Mouse (Mus musculus) brown adipose tissue, adult 24 weeks (tissue): ENCODE results near the gene Hoxc6. TPM values are rescaled to one million over a fixed set of nuclear protein-coding genes. Genes with fewer than 3 reads are reported as not detected.

ENCODE experiments used
- H3K27ac ChIP-seq: fragments of 200-500 bp; replicated peaks from 2 replicates; pipeline ENCODE4 v1.5.1; 2012; ENCODE audit warnings: low read depth, mild to moderate bottlenecking, low read length
- H3K4me1 ChIP-seq: fragments of 200-500 bp; 2 replicates; pipeline ENCODE4 v1.6.1; 2012; ENCODE audit warnings: low read length, mixed read lengths; ENCODE audit not compliant: control insufficient read depth, insufficient read depth, insufficient read length
- H3K4me3 ChIP-seq: fragments of 200-500 bp; 2 replicates; pipeline ENCODE4 v1.5.1; 2012; ENCODE audit warnings: low read depth, mild to moderate bottlenecking, low read length, moderate library complexity; ENCODE audit not compliant: insufficient read depth
- polyA plus RNA-seq: library from polyadenylated mRNA; stranded (reverse); fragments of >200 nt; gene quantifications from 2 replicates; pipeline ENCODE4 v1.2.4, GENCODE M21; 2012; ENCODE audit not compliant: missing spikeins, insufficient read depth, insufficient read length

The Hoxc6 gene
- polyA plus RNA-seq, 1 experiment, result 17.1 TPM

DNA sequence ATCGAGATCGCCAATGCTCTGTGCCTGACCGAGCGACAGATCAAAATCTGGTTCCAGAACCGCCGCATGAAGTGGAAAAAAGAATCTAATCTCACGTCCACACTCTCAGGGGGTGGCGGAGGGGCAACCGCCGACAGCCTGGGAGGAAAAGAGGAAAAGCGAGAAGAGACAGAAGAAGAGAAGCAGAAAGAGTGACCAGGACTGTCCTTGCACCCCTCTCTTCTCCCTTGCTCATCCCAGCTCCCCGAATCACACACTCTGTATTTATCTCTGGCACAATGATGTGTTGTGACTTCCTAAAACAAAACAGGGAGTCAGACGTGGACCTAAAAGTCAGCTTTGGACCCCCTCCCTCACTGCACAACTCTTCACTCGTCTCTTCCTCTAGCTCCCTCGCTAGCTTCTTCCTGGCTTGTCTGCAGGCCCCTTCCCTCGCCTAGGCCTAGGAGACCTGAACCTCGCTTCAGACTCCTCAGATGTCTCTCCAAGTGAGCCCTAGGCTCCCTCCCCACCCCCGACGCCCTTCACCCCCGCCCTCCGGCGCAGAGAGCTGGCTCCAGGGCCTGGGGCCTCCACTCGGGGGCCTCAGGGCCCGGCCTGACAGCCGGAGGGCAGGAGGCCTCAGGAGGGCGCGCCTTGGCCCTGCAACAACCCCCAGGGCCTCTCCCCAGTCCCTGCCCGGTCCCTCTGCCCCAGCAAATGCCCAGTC, 12.9 kb downstream of the Hoxc6 start:
- H3K4me3 ChIP-seq, result peak overlapping the region; percentile 91
- 0 out of 2 replicates have a peak, but pooled peaks cover 2% of the 10 kb centered on the region for H3K4me1 ChIP-seq
- peak overlapping the region; percentile 91 for H3K27ac ChIP-seq

DNA sequence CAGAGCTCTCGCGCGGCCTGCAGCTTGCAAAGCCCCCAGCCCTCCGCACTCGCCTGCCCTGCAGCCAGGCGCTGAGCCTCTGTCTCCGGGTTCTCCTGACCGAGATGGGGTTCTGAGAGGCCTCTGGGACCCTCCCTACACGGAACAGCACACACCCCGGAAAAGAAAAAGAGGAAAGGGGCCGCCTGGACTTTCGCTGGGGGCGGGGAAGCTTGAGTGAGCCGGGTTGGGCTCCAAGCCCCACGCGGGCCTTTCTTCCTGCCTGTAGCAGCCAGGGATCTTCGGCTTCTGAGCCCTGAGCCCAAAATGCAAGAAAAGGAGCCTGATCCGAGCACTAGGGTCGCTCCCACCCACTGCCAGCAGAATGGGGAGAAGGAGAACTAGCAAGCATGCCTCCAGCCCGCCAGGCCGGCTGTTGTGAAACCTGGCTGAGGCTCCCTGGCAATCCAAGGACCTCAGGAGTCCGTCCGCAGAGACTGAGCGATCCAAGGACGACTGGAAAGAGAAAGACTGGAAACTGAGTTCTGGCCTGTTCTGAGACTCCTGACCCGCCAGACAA, 13.9 kb downstream of the Hoxc6 start:
- Histone ChIP-seq H3K4me1 (0 out of 2 replicates have a peak, but pooled peaks cover 4% of the 10 kb centered on the region), H3K27ac (peak overlapping the region; percentile 93), H3K4me3 (peak overlapping the region; percentile 57)

DNA sequence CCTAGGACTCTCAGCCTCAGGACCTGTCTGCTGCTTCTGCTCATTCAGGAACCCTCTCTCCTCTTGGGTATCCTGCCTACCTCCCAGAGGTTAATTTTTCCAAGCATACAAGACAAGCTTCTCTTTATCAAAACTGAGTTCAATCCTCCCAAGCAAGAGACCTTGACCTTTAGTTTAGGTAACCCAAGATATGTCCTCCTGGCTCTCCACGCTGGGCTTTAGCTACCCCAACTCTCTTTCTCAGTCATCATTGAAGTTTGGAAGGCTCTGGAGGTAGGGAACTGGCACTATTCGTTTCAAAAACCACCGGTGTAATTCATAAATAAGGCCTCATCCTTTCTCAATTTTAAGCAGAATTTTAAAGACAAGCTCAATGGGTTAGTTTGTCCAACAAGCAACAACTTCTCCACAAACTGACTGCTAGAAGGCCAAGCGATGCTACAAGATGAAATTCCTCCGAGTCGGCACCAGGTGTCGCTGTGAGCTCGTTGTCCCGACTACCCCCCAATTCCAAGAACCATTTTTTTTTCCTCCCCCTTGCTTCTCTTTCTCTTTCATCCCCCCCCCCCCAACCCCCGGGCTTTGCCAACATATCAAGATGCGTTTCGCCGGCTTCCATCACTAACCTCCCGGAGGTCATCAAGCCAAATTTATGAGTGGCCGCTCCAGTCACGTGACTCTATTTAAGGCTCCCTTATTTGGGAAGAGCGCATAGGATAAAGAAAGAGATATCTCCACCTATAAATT, 15.4 kb downstream of the Hoxc6 start:
- H3K27ac ChIP-seq, result no peak overlapping the region; the same call in 1 of the 2 replicates
- H3K4me1 ChIP-seq, result 0 out of 2 replicates have a peak, but pooled peaks cover 5% of the 10 kb centered on the region
- H3K4me3 ChIP-seq, result peak overlapping the region; percentile 74

DNA sequence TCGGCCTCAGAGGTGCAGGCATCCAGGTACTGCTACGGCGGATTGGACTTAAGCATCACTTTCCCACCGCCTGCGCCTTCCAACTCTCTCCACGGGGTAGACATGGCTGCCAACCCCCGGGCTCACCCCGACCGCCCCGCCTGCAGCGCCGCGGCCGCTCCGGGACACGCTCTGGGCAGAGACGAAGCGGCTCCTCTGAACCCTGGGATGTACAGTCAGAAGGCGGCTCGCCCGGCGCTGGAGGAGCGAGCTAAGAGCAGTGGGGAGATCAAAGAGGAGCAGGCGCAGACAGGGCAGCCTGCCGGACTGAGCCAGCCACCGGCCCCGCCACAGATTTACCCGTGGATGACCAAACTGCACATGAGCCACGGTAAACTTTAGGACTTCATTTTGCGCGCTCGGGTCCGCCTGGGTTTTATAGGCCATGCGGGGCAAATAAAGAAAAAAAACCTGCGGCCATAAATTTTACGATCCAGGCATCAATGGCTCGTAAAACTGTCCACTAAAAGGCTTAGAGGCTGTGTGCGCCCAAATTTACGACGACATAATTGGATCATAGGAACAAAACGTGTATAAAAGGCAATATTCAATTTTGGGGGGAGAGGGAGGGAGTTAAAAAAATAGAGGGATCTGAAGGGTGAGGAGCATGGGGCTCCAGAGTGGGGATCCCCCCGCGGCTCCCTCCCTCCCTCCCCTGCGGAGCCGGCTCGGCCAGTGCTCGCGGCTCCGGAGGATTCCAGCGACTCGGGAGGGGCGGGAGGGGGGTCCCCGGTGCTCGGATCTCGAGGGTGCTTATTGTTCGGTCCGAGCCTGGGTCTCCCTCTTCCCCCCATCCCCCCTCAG, 16.3 kb downstream of the Hoxc6 start:
- Histone ChIP-seq H3K4me3 (peak overlapping the region; percentile 74), H3K4me1 (0 out of 2 replicates have a peak, but pooled peaks cover 5% of the 10 kb centered on the region), H3K27ac (peak overlapping the region; percentile 78)

DNA sequence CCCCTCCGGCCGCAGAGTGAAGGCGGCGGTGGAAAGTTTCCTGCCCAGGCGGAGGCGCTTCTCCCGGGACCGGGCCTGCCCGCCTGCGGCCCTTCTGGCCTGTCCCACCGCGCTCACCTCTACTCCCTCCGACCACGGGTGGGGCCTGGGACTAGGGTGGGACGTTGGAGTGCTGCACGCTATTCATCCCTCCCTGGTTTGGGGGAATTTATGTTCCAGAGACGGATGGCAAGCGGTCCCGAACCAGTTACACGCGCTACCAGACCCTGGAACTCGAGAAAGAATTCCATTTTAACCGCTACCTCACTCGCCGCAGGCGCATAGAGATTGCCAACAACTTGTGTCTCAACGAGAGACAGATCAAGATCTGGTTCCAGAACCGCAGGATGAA, 16.9 kb downstream of the Hoxc6 start:
- Histone ChIP-seq H3K4me3 (peak overlapping the region; percentile 74), H3K27ac (peak overlapping the region; percentile 78), H3K4me1 (0 out of 2 replicates have a peak, but pooled peaks cover 5% of the 10 kb centered on the region)

DNA sequence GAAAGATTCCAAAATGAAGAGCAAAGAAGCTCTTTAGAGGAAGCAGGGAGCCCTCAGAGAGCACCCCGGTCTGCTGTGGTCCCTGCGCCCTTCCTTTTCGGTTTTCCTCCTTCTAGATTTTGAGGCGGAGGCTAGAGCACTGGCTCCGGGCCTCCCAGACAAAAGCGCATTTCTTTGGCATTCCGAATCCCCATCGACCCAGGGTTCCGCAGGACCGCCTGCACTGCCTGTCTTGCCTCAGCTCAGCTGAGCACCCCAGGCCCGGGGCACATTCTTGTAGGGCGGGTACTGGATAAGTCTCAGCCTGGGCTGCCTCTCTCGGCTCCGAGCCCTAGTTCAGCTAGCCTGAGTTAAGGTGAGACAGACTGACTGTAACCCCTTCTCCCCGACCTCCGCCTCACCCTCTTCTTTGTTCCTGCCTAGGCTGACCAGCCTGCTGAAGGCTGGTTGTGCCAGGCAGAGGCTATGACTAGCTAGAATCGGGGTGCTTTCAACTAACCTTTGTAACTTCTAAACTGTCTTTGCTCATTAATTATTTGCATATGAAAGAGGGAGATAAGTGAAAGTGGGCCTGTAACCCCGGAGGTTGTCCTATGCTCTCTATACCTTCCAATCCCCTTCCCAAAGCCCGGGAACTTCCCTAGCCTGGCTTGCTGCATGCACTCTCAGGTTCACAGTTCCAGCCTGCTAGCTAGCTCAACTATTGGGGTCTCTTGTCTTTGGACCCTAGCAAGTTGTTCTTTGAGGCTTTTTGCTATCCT, 17.5 kb downstream of the Hoxc6 start:
- 0 out of 2 replicates have a peak, but pooled peaks cover 5% of the 10 kb centered on the region for H3K4me1 ChIP-seq
- peak overlapping the region; percentile 78 for H3K27ac ChIP-seq
- peak overlapping the region; percentile 74 for H3K4me3 ChIP-seq

DNA sequence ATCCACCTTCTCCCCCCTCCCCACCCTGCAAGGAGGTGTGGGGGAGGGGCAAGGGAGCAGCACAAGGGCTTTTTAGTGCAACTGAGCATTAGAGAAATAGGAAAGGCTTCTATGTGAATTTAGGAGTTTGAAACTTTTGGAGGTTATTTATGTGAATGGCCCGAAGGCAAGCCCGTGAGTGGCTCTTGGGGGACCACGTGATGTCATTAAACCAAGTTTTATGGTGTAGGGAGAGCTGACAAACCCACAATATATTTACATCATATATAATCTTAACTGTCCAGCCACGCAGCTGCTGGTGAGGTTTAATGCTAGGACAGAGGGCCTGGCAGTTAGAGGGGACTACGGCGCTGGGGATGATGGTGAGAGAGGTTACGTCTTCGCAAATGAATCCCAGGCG, 20.6 kb downstream of the Hoxc6 start, which contains the start of gene Hoxc4:
TSS of gene Hoxc4 (plus strand) at position 299 of the 400 bp plus-strand sequence.
- peak within 1 kb of the TSS; percentile 12; the same call in 1 of the 2 replicates for H3K27ac ChIP-seq
- H3K4me3 ChIP-seq, result no peak within 1 kb of the TSS
- 0 out of 2 replicates have a peak, but pooled peaks cover 3% of the 10 kb centered on the region for H3K4me1 ChIP-seq

DNA sequence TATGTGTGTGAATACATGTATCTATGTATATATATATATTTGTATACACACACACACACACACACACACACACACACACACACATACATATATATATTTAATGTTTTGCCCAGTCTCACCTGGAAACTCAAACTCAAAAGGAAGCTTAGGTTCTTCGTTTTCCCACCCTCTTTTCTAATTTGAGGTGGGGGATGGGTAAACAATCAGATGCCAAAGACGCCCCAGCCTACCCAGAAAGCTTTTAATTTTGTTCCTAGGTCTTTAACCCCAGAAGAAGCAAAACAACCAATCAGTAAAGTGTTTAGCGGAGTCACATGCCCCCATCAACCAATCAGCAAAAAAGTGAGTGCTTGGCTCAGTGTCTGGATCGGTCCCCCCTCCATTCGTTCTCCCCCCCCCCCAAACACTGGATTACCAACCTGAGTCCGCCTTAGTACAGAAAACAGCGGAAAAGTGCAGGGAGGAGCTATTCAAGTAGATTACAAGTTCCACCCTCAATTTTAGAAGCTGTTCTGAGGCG, 22.9 kb downstream of the Hoxc6 start:
- Histone ChIP-seq H3K4me3 (peak overlapping the region; percentile 47), H3K27ac (peak overlapping the region; percentile 70), H3K4me1 (0 out of 2 replicates have a peak, but pooled peaks cover 3% of the 10 kb centered on the region)

DNA sequence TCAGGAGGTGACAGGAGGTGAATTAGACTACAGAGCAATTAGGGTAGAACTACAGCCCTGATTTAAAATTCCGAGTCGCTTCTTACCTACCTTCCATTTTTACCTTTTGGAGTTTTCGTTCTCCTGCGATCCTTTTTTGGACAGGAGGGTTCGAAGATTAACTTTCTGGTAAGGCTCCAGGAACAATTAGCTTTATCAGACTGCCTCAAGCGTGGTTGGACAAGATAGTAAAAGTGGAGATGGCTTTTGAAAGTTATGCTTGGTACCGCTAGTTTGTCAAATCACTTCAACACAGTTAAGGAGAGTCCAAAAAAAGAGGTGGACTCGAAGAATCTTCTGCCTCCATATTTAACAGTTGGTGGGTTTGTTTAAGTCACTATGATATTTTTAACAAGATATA, 23.5 kb downstream of the Hoxc6 start:
- Histone ChIP-seq H3K4me1 (peaks cover 7% of the 10 kb centered on the region; the same call in 1 of the 2 replicates), H3K27ac (peak overlapping the region; percentile 70), H3K4me3 (peak overlapping the region; percentile 47)

DNA sequence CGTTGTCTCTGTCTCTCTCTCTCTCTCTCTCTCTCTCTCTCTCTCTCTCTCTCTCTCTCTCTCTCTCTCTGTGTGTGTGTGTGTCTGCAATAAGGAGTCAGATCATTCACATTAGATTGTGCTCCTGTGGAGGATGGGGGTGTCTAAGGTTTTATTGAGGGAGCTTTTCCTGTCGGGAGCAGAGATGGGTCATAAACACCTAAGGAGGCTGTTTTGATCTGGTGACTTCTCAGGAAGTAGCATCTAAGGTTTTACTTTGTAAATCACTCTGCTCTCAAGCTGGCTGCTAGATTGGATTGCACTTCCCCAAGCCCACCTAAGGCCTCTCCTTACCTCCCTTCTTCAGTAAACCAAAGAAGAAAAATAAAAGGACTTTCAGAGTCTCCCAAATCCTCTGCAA, 26.1 kb downstream of the Hoxc6 start:
- Histone ChIP-seq H3K27ac (no peak overlapping the region), H3K4me3 (no peak overlapping the region), H3K4me1 (peaks cover 7% of the 10 kb centered on the region)

DNA sequence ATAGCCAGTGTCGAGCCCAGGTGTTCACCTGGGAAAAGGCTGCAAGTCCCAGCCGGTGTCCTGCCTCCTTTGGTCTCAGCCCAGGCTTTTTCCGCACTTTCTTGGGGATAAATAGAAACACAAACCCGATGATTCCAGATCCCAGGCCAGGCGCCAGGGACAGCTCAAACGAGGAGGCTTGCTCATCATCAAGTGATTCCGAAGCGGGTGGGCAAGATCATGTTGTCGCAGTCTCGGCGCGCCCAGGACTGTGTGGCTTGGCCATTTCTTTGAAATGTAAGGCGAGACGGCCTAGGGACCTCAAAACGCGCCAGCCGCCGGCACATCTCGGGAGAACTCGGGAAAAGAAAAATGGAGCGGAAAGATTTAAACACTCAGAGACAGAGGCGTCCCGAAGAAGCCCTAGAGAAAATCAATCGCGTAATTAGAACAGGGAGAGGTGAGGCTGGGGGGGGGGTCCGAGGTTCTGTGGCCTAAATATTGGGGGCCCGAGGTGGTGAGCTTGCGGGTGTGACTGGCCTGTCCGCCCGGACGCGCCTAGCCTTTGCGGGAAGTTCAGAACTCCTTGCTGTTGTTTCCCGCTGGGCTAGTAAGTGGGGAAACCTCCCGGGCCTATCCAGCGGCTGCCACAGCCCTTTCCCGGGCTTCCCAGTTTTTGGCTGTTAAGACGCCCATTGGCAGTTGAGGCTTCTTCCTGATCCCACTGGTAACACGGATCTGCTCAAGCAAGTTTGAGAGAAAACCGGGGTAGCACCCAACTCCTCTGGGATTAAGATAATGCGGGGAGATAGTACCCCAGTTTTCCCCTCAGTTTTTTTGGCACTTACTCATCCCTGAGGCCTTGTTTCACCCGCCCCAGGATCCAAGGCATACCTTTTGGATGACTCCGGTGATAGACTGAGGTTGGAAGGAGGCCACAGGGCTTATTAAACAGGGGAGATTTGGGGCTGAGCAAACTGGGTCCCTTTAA, 29.5 kb downstream of the Hoxc6 start:
- peak overlapping the region; percentile 55 for H3K4me3 ChIP-seq
- H3K27ac ChIP-seq, result peak overlapping the region; percentile 39
- H3K4me1 ChIP-seq, result peaks cover 7% of the 10 kb centered on the region

DNA sequence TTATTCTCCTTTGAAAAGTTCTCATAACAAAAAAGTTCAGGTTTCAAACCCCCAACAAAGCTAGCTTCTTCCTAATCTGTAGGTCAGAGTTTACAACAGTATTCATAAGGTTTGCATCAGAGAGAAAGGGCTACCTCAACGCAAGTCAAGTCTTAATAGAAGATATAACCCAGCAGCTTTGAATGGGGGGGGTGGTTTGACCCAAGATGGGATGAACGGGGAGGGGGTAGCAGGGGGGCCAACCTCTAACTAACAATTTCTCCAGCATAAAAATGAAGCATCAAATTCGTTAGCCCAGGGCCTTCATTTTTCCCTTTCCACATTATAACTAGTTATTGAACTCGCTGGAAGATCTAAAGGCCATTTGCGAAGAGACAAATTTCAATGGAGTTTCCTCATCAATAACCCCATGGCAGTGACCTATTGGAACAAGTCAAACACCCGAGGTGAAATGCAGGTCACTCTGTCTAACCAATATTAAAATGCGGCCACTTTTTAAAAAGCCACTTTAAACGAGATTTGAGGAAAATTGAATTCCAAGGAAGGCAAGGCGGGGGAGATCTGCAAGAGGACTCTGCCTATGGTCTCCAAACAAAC, 31.0 kb downstream of the Hoxc6 start:
- Histone ChIP-seq H3K27ac (no peak overlapping the region), H3K4me3 (no peak overlapping the region), H3K4me1 (peaks cover 7% of the 10 kb centered on the region)
